Mouse (Mus musculus) E14TG2a.4 (cell line): ENCODE measurements around the gene Alg12.

Source experiments
- H3K27me3 ChIP-seq: 2 replicates; pipeline ENCODE4 v1.6.1; 2014; ENCODE audit warnings: low read length, control low read depth; ENCODE audit not compliant: insufficient read depth
- H3K36me3 ChIP-seq: 2 replicates; pipeline ENCODE4 v1.6.1; 2014; ENCODE audit warnings: low read length, control low read depth; ENCODE audit not compliant: insufficient read depth
- H3K4me1 ChIP-seq: replicated peaks from 2 replicates; pipeline ENCODE4 v1.6.1; 2014; ENCODE audit warnings: low read depth, low read length, control low read depth
- H3K4me3 ChIP-seq: replicated peaks from 2 replicates; pipeline ENCODE4 v1.5.1; 2014; ENCODE audit warnings: mild to moderate bottlenecking, low read length
- H3K9me3 ChIP-seq: 2 replicates; pipeline ENCODE4 v1.6.1; 2014; ENCODE audit warnings: low read length, control low read depth
- CTCF ChIP-seq: conservative IDR thresholded peaks from 2 replicates; pipeline ENCODE4 v1.5.1; 2014; ENCODE audit warnings: low read length
- NANOG ChIP-seq: IDR thresholded peaks from 2 replicates; pipeline ENCODE4 v1.6.1; 2014; ENCODE audit warnings: borderline replicate concordance, low read length, mixed read lengths
- POU5F1 ChIP-seq: IDR thresholded peaks from 2 replicates; pipeline ENCODE4 v1.6.1; 2014; ENCODE audit warnings: low read length, borderline replicate concordance

The Alg12 gene

DNA sequence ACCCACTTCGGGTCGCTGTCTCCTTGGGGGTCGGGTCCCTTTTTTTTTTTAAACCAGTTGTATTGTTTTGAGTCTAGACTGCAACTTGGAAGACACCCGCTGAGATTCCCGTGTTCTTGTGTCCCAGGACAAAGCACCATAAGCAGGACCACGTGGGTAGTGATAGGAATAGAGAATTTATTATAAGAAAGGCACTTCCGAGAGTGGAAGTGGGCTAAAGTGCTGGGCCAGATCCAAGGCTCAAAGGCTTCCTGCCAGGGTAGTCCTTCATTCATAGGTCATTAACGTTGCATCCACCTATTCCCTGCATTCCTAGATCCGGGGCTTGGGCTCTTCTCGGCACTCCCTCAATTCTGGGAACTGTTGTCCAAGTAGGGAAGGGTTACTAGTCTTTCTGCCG is 18.9 kb upstream of the Alg12 start:
- Histone ChIP-seq H3K4me3 (peak overlapping the region; percentile 79), H3K27me3 (no peaks in the 10 kb centered on the region), H3K9me3 (no peaks in the 10 kb centered on the region), H3K36me3 (peaks cover 23% of the 10 kb centered on the region), H3K4me1 (peaks cover 69% of the 10 kb centered on the region)
- no peak for TF ChIP-seq POU5F1
- no peak for TF ChIP-seq NANOG
- no peak for TF ChIP-seq CTCF

DNA sequence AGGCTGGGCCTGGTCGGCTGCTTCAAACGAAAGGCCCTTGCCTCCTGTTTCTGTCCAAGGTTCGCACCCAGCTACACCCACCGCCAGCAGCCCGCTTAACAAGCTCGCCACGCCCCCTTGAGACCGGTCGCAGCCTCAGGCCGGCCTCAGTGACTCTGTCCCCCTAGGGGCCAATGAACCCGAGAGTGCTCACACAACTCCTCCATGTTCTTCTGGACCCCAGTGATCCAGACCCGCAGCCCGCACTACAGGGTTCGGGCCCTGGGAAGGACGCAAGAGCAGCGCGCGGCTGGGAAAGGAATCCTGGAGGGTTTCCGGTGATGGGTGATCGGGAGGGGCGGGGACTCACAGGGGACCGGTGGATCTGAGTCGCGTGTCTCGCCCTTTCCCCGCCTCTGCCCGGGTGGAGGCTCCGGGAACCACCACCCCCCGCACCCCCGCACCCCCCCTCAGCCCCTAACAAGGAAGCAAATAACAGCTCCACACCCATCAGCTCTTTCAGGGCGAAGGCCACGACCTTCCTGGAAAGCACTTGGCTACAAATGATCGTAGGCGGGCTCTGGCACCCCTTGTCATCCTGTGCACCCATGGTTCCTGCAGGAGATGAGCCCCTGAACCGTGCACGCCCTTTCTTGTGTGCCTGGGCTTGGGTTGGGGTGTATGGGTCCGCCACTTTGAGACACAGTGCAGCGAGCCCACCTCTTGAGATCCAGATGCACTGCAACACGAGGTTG is 18.2 kb upstream of the Alg12 start:
- no peaks in the 10 kb centered on the region for H3K27me3 ChIP-seq
- TF ChIP-seq CTCF (no peak), POU5F1 (no peak), NANOG (no peak)
- H3K9me3 ChIP-seq: no peaks in the 10 kb centered on the region
- H3K4me3 ChIP-seq: peak overlapping the region; percentile 79
- peaks cover 75% of the 10 kb centered on the region for H3K4me1 ChIP-seq
- H3K36me3 ChIP-seq: peaks cover 26% of the 10 kb centered on the region

DNA sequence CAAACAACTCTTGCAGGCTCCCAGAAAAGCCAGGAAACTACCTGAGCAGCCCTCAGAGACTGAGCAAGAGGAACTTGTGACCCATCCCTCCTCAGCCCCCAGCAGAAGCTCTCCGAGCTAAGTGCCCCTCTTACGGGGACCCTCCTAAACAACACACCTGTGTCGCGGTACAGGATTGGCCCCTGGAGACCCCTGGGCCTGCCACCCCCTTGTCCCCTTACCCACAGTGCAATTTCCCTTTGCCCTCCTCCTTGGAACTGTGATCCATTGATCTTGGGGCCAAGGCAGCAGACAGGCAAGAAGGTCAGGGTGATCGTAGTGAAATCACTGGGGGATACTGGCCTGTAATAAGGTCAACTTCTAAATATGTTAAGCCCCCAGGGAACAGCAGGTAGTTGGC is 17.5 kb upstream of the Alg12 start:
- no peaks in the 10 kb centered on the region for H3K9me3 ChIP-seq

DNA sequence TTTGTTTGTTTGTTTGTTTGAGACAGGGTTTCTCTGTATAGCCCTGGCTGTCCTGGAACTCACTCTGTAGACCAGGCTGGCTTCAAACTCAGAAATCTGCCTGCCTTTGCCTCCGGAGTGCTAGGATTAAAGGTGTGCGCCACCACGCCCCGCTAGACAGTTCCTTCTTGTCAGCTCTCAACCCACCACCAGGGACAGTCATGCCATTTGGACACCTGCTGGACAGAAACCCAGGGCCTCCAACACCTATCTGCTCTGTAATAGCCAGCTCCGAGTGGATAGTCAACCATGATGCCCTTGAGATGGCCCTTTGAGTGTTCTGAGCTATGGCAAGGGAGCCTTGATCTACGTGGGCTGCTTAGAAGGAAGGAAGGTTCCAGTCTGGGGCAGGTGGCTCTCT is 16.9 kb upstream of the Alg12 start:
- TF ChIP-seq NANOG: no peak
- TF ChIP-seq CTCF: no peak; the same call in 1 of the 2 replicates
- Histone ChIP-seq H3K9me3 (no peaks in the 10 kb centered on the region), H3K27me3 (no peaks in the 10 kb centered on the region), H3K4me3 (peak overlapping the region; percentile 79), H3K4me1 (peaks cover 81% of the 10 kb centered on the region), H3K36me3 (peaks cover 33% of the 10 kb centered on the region)

More for the DNA sequence above, 17.5 kb upstream of the Alg12 start:
- Histone ChIP-seq H3K36me3 (peaks cover 32% of the 10 kb centered on the region), H3K4me1 (peaks cover 77% of the 10 kb centered on the region), H3K27me3 (no peaks in the 10 kb centered on the region), H3K4me3 (peak overlapping the region; percentile 79)
- TF ChIP-seq CTCF: no peak
- no peak for TF ChIP-seq NANOG
- no peak for TF ChIP-seq POU5F1

DNA sequence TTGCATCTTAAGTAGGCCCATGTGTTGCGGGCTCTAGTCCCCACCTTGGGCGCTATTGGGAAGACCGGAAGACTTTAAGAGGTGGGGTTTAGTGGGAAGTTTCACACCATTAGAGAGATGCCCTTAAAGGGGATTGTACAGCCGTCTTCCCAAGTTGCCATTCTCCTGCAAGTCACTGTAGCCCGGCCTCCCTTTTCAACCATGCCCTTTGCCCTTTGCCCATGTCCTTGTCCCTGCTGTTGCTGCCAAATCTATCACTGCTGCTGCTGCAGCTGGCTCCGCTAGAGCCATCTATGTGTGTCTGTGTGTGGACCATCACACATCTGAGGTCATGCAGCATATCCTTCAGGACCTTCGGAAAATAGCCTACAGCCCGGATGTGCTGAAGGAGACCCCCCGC is 13.4 kb upstream of the Alg12 start:
- no peak for TF ChIP-seq NANOG
- no peak for TF ChIP-seq CTCF
- no peak for TF ChIP-seq POU5F1
- Histone ChIP-seq H3K4me3 (no peak overlapping the region), H3K27me3 (no peaks in the 10 kb centered on the region)

DNA sequence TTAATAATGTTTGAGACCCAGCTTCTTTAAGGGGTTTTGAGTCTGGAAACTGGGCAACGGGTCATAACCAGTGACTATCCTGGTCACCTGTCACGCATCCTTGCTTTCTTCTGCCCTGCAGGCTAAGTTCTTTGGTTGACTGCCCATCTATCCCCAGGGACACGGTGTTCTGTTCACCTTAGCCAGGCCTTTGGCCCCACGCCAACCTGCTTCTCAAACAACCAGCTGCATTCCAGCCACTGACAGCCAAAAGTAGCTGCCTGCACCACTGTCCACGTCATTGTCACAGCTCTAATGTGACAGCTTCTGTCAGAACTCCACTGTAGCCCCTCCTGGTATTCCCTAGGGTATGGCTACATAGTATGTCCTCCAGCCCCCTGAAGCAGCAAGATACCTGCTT is 12.4 kb upstream of the Alg12 start:
- peaks cover 88% of the 10 kb centered on the region for H3K4me1 ChIP-seq
- H3K36me3 ChIP-seq: peaks cover 53% of the 10 kb centered on the region
- no peak overlapping the region for H3K4me3 ChIP-seq
- no peaks in the 10 kb centered on the region for H3K9me3 ChIP-seq
- TF ChIP-seq POU5F1 (no peak), NANOG (no peak), CTCF (no peak)
- H3K27me3 ChIP-seq: no peaks in the 10 kb centered on the region

More for the DNA sequence above, 13.4 kb upstream of the Alg12 start:
- Histone ChIP-seq H3K36me3 (peaks cover 43% of the 10 kb centered on the region), H3K4me1 (peaks cover 88% of the 10 kb centered on the region), H3K9me3 (no peaks in the 10 kb centered on the region)

DNA sequence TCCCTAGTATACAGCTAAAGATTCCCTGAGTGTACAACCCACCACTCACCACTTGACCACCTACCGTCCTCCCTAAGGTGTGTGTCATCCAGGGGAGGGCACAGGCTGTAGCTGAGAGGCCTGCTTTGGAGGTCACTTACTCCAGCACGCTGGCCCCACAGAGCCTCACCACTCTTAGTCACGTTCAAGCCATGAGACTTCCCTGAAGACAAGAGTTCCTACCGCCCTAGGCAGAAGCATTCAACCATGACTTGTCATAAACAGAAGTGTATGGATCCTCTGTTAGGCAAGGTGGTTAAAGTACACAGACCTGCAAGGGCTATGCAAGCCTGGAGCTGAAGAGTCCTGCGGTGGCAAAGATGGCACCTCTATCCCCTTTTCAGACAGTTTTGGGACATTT is 11.6 kb upstream of the Alg12 start:
- H3K4me1 ChIP-seq: peaks cover 80% of the 10 kb centered on the region
- H3K27me3 ChIP-seq: no peaks in the 10 kb centered on the region
- TF ChIP-seq POU5F1: no peak
- no peak overlapping the region for H3K4me3 ChIP-seq
- no peaks in the 10 kb centered on the region for H3K9me3 ChIP-seq
- peaks cover 60% of the 10 kb centered on the region for H3K36me3 ChIP-seq

DNA sequence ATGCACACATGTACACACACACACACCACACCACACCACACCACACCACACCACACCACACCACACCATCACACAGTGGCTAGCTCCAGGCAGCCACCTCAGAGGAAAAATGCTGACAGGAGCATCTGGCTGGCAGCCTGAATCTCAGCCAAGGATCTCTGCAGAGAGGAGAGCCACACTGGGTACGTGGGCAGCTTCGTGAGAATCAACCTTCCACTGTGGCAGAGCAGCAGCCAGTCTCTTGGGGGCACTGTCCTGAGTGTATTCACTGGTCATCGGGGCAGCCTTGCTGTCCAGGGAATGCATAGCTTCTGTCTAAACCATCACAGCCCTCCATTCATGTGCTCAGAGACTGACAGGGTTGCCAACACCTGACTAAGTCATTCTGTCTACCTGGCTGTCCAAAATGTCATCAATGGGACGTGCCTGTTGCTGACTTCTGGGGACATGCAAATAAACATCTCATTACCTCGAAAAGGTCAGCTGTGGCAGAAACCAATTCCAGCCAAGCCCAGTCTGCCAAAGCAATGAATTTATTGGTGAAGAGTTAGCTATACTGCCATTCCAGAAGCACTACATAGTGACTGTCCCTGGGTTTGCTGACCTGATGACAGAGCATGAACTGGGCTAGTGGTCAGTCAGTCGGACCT is 10.8 kb upstream of the Alg12 start:
- H3K36me3 ChIP-seq: peaks cover 63% of the 10 kb centered on the region

More for the DNA sequence above, 10.8 kb upstream of the Alg12 start:
- Histone ChIP-seq H3K4me3 (no peak overlapping the region), H3K27me3 (no peaks in the 10 kb centered on the region), H3K4me1 (peaks cover 74% of the 10 kb centered on the region), H3K9me3 (no peaks in the 10 kb centered on the region)
- TF ChIP-seq POU5F1 (no peak), NANOG (no peak), CTCF (no peak)
